Mouse (Mus musculus): ENCODE results near the gene Fli1.
A peak's percentile ranks its signal among the peaks of the same experiment; 100 is the strongest.

Fli1 gene

GRCm38 (mm10) chr9:32450161-32450560 is 92.5 kb downstream of the Fli1 start:
- no peak for DNase-seq

- no peak for DNase-seq
These were observed 93.9 kb downstream of the Fli1 start for GRCm38 (mm10) chr9:32448766-32449165.

GRCm38 (mm10) chr9:32445789-32446188 is 96.9 kb downstream of the Fli1 start:
- DNase-seq = peak; percentile 55

- DNase-seq = no peak
These were observed 98.0 kb downstream of the Fli1 start for GRCm38 (mm10) chr9:32444453-32445201.

GRCm38 (mm10) chr9:32443817-32444216 is 98.8 kb downstream of the Fli1 start:
- DNase-seq = no peak

GRCm38 (mm10) chr9:32443115-32443514 is 99.5 kb downstream of the Fli1 start:
- no peak for DNase-seq

- no peak for DNase-seq
These were observed 108.1 kb downstream of the Fli1 start for GRCm38 (mm10) chr9:32434241-32435213.

- DNase-seq = no peak
These were observed 111.6 kb downstream of the Fli1 start for GRCm38 (mm10) chr9:32431061-32431460.

GRCm38 (mm10) chr9:32425321-32425720 is 117.3 kb downstream of the Fli1 start:
- DNase-seq = no peak

- no peak for DNase-seq
These were observed 122.0 kb downstream of the Fli1 start for GRCm38 (mm10) chr9:32420711-32421110.

GRCm38 (mm10) chr9:32417466-32418116 is 125.1 kb downstream of the Fli1 start:
- DNase-seq = no peak

GRCm38 (mm10) chr9:32415952-32416351 is 126.7 kb downstream of the Fli1 start:
- no peak for DNase-seq

GRCm38 (mm10) chr9:32414956-32415355 is 127.7 kb downstream of the Fli1 start:
- no peak for DNase-seq

- no peak for DNase-seq
These were observed 129.7 kb downstream of the Fli1 start for GRCm38 (mm10) chr9:32412836-32413580.

GRCm38 (mm10) chr9:32411507-32411906 is 131.2 kb downstream of the Fli1 start:
- DNase-seq = no peak

GRCm38 (mm10) chr9:32410671-32411070 is 132.0 kb downstream of the Fli1 start:
- no peak for DNase-seq

- DNase-seq = peak; percentile 27
These were observed 133.3 kb downstream of the Fli1 start for GRCm38 (mm10) chr9:32409060-32409961.

- DNase-seq = no peak
These were observed 134.0 kb downstream of the Fli1 start for GRCm38 (mm10) chr9:32408730-32409059.

- peak; percentile 81 for DNase-seq
These were observed 137.3 kb downstream of the Fli1 start for GRCm38 (mm10) chr9:32405191-32405925.

- DNase-seq = peak; percentile 76
These were observed 141.9 kb downstream of the Fli1 start for GRCm38 (mm10) chr9:32400662-32401161.

GRCm38 (mm10) chr9:32400212-32400611 is 142.4 kb downstream of the Fli1 start:
- no peak for DNase-seq

All from lung, postnatal 10 days (tissue).